Mouse (Mus musculus): ENCODE measurements at regions not wholly inside any gene's neighbourhood (a gene's known extent, or its start where the extent isn't known, plus 50 kb on each side); places are given as distances from the start of the nearest gene placed in this dataset.

GRCm38 (mm10) chr9:120731952-120732622 lies 160.8 kb downstream of the Rpl14 start:
- no peak for DNase-seq

DNA sequence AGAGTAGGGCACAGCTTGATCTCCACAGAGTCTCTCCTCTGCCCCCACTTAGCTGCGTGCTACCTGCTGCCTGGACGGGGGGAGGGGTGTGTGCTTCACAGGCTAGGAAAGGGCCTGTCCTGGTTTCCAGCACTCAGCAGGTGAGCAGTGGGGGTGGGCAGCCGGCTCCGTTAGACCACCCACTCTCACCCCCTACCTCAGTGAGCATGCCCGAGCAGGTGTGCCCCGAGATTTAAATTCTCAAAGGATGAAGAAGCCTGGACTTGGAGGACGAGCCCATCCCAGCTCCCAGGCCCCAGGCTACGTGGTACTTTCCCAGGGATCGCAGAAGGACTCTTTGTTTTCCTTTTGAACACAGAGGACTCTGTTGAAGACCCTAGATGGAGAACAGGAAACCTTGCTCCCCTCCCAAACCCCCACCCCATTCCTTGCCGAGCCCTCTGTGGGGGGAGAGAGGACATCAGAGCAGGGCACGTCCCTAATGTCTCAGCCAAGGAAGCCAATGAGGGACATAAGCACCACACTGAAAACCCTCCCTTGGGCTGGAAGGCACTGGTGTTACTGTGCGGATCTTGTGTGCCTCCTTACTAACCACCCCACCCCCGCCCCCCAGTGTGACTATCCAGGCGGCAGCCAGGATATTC lies 161.5 kb downstream of the Rpl14 start:
- DNase-seq: no peak

DNA sequence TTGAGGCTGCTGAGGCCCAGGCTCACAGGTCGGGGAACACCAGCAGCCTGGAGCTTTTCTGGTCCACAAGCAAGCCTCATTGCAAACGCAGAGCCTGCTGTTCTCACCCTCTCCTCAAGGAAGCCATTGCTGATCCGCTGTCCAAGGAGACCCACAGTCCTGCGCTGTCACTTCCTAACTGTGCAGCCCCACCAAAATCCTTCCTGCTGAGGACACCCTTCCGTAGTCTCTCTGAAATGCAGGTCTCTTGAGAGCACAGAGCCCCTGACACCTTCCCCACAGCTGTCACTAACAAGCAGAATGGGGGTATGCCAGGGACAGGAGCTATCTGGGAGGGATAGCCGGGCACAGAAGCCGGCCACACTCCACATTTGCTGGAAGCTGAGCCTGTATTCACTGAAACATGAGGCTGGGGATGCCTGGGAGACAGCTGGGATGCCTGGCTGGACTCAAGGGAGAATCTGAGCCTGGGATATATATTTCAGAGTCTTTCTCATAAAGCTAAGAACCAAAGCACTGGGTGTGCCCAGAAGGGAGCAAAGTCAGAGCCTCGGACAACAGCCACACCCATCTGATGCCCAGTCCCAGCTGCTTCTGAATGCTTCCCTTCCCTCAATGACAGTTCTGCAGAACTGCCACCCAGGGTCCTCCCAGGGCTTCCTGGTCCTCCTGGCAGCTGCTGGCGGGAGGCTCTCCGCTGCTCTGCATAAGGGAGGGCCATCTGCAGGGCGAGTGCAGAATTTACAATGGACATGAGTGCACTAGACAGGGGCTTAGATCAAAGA lies 162.6 kb downstream of the Rpl14 start:
- DNase-seq: no peak

DNA sequence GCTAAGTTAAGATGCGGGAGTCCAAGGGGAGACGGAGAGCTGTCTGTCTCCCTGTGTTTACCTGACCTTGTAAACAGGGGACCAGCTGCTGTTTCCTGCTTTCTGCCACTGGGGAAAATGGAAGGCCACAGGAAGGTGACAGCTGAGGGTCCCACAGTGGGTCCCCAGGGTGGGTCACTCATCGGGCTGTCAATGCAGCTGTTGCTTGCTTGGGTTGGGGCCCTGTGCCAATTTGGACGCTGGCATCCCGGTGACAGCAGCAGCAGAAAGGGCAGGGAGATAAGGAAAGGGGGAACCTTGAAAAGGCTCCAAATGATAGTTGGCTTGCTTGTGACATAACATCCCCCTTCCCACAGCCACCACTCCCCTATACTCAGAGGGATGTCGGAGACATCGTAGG lies 164.0 kb downstream of the Rpl14 start:
- DNase-seq: no peak

DNA sequence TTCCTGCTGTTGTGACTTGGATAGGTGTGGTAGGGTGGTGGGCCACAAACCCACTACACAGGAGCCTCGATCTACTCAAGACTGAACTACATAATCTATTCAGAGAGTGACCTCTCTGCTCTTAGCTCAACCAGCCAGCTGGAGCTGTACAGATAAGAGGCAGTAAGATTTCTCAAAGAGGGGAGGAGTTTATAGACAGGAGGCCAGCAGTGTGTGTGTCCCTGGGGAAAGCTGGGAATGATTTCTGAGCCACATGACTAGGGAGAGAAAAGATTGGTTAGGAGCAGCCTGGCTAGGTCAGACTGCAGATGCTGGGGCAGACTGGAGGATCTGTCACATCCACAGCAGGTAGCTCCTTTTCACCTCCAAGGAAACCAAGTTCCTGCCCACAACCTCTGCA lies 166.7 kb downstream of the Rpl14 start:
- no peak for DNase-seq

DNA sequence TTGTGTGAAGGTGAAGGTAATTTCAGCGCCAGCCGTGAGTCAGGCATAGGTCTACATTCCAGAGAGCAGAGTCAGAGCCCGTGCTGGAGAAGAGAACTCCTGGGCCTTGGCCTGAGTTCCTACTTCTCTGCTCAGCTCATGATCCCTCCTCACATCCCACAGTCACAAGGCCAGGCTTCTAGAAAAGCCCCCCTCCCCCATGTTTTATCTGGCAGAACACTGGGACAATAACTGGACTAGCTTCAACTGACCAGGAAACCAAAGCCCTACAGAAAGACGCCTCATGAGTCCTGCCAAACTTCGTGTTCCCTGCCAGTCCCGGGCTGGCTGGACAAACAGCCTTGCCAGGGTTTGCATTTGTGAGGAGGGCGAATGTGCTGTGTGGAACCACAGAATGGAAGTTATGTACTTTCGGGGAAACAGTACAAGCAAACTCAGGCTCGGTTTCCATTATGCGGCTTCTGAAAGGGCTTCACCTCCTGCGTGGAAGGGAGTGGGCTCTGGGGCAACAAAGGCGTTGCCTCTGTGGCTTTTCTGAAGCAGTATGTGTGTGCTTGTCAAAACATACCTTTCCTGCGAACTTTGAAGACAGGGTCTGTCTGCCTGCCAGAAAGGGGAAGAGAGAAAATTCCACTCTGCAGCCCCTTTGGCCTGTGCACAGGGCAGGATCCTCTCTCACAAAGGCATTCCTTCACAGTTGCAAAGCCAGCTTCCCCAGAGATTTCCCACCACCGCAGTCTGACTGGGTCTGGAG lies 168.1 kb downstream of the Rpl14 start:
- no peak for DNase-seq

GRCm38 (mm10) chr9:120739953-120740524 lies 168.8 kb downstream of the Rpl14 start:
- DNase-seq: no peak

DNA sequence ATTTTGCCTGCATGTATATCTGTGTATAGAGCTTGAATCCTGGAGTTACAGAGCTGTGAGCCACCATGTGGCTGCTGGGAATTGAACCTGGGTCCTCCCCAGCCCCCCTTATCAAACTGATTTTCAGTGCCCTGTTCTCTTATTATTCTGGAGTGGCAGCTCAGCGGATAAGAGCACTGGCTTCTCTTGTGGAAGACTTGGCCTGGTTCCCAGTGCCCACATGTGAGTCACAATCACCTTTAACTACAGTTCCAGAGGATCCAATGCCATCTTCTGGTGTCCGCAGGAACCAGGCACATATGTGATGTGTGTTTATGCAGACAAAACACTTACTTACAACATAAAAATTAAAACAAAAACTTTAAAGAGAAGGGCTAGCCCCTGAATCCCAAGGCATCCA lies 170.3 kb downstream of the Rpl14 start:
- DNase-seq: no peak

GRCm38 (mm10) chr9:120743455-120743854 lies 172.2 kb downstream of the Rpl14 start:
- no peak for DNase-seq

DNA sequence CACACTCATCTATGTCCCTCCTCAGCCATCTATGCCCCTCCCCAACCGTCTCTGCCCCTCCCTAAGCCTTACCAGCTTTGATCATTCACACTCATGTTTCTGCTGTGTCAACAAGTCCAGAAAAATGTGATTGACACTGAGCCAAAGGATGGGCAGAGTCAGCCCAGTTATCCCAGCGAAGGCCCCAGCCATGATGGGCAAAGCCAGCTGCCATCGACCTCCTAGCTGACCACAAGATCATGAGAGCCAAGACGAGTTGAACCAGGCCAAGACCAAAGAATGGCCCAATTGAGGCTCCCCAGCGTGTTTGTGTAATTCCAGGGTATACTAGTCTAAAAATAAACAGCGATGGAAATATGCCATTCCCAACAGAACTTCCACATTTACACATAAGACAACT lies 174.4 kb downstream of the Rpl14 start:
- no peak for DNase-seq

DNA sequence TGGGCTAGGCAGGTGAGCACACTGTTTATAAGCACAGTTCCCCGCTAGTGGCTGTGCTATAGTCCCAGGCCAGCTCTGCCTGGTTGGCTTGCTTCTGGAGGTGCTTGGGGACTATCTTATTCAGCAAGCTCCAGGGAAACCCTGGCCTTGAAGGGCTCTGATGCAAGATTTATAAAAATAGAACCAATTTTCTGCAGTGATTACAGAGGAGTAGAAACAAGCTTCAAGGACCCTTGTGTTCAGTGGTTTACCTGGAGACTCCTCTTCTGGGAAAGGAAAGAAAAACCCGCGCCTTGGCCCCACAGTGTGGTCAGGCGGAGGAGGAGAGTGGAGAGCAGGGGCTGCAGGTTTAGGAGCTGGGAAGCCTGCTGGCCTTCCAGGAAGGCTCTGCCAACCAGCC lies 178.2 kb upstream of the Ctnnb1 start:
- DNase-seq: no peak

DNA sequence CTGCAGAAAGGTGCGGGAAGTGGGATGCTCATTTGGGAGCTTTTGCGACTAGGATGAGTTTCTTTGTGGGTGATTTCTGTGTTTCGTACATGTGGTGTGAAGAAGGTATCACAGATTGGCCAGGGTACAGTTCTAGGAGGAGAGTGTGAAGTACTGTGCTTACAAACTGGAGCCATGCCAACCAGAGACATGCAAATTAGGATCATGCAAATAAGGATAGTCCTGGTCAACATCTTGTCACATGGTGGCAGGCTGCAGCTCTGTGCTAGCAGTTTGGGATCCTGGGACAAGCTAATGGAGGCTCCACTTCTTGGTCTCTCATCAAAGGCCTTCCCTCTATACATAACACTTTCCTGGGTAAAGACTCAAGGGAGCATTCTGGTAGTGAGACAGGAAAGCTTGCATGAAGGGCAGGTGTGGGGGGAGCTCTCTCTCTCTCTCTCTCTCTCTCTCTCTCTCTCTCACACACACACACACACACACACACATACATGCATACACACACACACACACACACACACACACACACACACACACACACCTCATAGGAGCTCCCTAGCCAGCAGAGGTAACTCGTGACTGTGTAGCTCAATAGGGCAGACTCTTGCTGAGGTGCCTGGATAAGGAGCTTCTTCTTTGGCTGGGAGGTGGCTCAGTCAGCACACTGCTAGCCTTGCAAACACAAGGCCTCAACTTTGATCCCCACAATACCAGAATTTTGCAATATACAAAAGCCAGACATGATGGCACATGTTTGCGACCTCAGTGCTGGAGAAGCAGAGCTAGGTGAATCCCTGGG lies 177.1 kb upstream of the Ctnnb1 start:
- DNase-seq: no peak

DNA sequence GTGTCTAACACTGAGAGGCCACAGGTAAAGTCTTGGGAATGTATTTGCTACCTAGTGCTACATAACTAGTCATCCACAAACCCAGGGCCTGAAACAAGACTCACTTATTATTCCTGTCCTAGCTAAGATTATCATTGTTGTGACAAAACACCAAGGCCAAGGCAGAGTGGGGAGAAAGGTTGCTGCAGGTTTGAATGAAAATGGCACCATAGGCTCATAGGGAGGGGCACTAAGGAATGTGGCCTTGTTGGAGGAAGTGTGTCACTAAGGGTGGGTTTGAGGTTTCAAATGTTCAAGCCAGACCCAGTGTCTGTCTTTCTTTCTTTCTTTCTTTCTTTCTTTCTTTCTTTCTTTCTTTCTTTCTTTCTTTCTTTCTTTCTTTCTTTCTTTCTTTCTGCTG lies 174.9 kb upstream of the Ctnnb1 start:
- no peak for DNase-seq

DNA sequence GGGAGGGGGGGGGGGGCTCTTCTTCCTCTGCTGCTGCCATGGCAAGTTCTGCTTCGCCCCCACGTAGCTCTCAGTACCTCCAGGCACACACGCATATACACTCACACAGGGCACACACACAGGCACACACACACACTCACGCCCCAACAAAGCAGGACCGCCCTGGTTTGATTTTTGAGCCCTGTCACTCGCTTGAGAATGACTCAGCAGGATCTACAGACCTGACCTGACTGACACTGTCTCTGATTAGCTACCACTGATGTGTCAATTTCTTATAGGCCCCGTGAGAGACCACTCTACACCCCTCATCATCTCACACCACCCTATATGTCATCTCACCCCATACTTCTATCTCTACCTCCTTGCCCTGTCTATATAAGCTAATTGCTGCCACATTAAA lies 173.5 kb upstream of the Ctnnb1 start:
- DNase-seq: no peak

DNA sequence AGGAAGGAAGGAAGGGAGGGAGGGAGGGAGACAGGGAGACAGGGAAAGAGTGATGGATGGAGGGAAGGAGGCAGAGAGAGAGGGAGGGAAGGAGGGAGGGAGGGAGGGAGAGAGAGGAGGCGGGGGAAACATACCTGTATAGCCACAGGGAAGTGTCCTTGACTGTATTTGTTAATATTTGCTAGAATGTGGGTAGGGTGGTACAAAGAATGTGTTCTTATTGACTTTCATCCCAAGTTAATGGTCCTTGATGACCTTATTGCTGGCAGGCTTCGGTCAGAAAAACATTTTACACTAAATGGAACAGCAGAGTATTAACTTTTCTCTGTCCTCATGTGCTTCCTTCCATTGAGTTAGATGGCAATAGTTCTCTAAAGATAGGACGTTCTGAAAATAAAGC lies 171.0 kb upstream of the Ctnnb1 start:
- DNase-seq: no peak

GRCm38 (mm10) chr9:120758632-120759031 lies 170.4 kb upstream of the Ctnnb1 start:
- DNase-seq: no peak

GRCm38 (mm10) chr9:120759771-120760170 lies 169.2 kb upstream of the Ctnnb1 start:
- DNase-seq: no peak

DNA sequence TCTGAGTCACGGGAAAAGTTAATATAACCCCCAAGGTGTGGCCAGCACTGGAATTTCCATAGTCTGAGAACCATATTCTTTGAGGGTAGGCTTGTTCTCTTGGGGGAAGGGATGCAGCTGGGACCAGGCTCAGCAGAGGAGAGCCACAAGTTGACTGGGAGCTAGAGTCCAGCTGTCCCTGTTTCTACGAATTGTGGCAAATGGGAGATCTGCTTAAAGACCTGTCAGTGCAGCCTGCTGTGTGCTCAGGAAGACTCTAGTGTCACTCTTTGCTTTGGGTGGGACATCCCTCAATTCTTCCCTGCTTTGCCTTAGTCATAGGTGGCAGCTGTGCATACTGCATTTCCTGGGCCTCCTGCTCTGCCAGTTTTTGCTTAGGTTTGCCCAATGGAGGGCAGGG lies 165.2 kb upstream of the Ctnnb1 start:
- DNase-seq: no peak

GRCm38 (mm10) chr9:120764663-120765062 lies 164.4 kb upstream of the Ctnnb1 start:
- no peak for DNase-seq

DNA sequence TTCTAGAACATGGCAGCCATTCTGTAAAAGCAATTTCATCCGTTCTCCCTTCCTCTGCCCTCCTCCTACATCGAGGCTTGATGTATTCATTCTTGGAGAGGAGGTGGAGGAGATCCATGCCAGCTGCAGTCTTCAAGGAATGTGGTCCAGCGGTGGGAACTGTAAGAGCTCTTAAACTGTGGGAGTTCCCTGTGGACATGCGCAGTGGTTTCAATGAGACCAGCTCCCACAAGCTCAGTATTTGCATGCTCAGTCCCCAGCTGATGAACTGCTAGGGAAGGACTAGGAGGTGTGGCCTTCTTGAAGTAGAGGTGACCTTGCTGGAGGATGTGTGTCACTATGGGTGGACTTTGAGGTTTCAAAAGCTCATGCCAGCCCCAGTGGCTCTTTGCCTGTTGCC lies 163.7 kb upstream of the Ctnnb1 start:
- no peak for DNase-seq

- no peak for DNase-seq
These were observed 162.1 kb upstream of the Ctnnb1 start for GRCm38 (mm10) chr9:120766881-120767280.

- no peak for DNase-seq
These were observed 161.6 kb upstream of the Ctnnb1 start for GRCm38 (mm10) chr9:120767396-120767795.

Measured in thymus, postnatal 4 days (tissue).